Mouse (Mus musculus) layer of hippocampus, adult 9-11 months (tissue): ENCODE data around the gene Prdm2.

ENCODE experiments used
- DNase-seq: peaks from one replicate; pipeline ENCODE4 v3.0.0; 2022

Prdm2 gene

GRCm38 (mm10) chr4:143103811-143104210, 109.0 kb downstream of the Prdm2 start:
- no peak for DNase-seq

GRCm38 (mm10) chr4:143100157-143100556, 112.6 kb downstream of the Prdm2 start:
- DNase-seq = no peak

DNA sequence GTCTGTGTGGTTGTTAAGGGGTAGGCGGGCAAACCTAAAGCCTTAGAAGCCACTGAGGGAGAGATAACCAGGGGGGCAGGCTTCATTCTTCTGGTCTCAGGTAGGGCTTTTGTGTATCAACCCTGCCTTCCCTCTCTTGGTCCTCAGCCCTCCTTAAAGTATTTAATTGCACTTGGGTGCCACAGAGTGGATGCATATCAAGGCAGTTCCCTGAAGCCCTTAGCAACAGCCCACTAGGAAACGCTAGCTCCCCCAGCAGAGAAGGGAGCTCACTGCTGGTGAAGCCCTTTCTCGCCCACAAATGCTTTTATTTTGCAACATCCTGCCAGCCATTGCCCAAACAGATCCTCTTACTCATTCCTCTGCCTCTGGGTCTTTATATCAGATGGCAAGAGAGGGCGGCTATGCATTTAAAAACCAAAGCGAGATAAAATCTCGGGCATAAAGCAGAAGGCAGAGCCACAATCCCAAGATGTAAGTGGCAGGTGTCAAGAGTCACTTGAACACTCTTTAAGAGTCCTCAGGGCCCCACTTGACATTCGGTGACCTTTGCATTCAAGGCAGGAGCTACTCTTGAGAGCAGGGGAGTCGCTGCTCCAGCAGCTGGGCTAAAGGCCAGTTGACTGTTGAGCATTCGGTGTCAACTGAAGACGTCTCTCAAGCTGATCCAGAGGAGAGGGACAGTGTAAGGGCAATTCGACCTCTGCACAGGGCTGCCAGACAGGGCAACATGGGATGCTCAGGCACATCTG, 113.3 kb downstream of the Prdm2 start:
- no peak for DNase-seq

DNA sequence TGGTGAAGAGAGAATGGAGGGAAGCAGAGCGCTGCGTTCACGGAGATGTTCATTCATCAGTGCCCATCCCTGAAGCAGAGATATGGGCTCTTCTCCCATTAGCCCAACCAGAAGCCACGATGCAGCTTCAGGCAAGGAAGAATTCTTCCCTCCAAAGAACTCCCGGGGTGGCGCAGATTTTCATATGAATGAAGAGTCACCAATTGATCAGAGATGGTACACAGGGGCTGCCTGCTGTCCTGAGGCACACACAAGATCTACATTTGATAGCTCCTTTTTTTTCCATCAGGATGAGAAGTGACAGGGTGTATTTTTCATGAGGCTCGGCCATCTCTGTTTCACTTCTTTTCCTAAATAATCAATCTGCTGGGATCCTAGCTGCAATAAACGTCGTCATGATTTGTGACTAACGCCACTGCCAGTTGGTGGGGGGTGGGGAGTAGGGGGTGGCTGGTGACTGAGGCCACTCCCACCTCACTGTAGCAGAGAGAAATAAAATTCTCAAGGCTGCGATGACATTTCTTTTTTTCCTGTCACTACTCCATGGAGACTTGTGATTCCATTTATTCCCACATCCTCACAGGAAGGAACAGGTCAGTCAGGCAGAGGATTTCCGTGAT, 120.6 kb downstream of the Prdm2 start:
- no peak for DNase-seq

GRCm38 (mm10) chr4:143090551-143090950, 122.2 kb downstream of the Prdm2 start:
- no peak for DNase-seq

DNA sequence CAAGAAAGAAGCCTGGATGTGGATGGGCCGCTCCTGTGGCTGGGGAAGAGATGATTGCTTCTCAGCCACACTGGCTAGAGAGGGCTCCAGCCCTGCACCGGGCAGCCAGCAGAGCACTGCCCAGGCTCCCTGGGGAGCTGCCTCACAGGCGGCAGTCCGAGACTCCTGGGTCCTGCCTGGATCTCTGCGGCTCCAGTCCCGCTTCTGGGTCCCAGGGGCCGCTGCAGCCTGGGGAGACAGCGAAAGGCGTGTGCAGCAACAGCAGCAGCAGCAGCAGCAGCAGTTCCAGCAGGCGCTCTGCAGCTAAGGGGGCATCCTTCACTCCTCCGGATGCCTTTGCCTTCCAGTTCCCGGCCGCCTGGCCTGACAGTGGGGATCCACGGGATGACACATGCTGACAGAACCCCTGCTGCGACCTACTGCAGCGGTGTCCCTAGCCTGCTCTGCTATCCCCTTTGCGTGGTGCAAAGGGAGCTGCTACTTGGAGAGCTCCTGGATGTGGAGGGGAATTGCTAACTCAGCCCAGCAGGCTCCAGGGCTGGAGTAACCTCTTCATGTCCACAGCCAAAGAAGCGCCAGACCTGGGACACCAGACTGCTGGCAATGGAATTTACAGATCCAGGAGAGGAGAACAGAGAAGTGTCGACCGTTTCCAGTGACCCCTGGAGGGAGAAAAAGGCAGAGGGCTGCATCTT, 138.6 kb downstream of the Prdm2 start:
- DNase-seq = no peak

GRCm38 (mm10) chr4:143071791-143072190, 141.0 kb downstream of the Prdm2 start:
- no peak for DNase-seq

DNA sequence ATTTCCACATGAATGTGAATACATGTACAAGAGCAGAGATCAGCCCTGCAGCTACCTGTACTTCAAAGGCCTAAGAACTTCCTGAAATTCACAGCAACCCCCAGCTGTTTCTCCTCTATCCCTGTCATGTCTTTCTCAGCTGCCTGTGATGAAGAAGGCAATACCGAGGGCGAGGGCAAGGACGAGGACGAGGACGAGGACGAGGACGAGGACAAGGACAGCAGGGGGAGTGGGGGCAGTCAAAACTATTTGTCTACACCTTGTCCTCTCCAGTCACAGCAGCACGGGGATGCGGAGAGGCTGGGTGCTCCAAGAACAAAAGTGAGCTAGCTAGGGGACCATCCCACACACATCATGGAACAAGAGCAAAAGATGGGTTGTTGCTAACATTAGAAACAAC, 145.8 kb downstream of the Prdm2 start:
- DNase-seq = no peak

DNA sequence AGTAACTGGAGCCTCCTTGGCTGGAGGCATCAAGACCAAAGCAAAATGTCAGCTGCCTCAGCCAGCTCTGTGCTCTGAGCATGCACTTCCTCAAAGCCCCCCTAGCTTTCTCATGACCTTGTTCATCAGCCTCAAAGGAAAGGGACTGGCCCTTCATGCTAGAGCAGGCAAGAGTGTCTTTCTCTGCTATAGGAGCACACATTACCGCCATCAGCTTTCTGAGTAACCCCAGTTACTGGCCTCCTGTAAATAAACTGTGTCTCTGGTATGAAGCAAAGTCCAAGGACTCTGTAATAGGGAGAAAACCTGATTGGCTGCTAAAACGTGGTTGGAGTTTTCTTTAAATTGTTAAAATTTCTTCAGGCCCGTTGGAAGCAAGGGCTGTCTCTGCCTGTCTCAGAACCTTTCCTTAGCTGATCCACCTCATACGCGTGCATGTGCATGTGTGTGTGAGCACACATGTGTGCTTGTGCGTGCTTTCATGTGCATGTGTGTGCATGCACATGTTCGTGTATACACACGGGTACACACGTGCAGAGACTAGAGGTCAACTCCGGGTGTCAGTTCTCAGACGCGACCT, 153.9 kb downstream of the Prdm2 start:
- no peak for DNase-seq
